Mouse (Mus musculus) stomach, embryonic 16.5 days (tissue): ENCODE measurements around the gene Pappa. TPM values are rescaled to one million over a fixed set of nuclear protein-coding genes. Genes with fewer than 3 reads are reported as not detected.
A peak's percentile ranks its signal among the peaks of the same experiment; 100 is the strongest.

Experiments
- ATAC-seq: fragments of 200-750 bp; cut with Nextera tagmentation; 2 replicates; pipeline ENCODE4 v1.8.0; 2017; ENCODE audit warnings: moderate number of reproducible peaks, moderate TSS enrichment; ENCODE audit not compliant: insufficient read depth, low FRiP score
- H3K27ac ChIP-seq: fragments of 300-500 bp; sonication (generic); 2 replicates; pipeline ENCODE4 v1.5.1; 2014; ENCODE audit warnings: low read length
- H3K27me3 ChIP-seq: fragments of 300-500 bp; sonication (generic); 2 replicates; pipeline ENCODE4 v1.6.1; 2014; ENCODE audit warnings: low read length, control low read depth, mixed read lengths; ENCODE audit not compliant: control insufficient read depth, insufficient read depth
- H3K36me3 ChIP-seq: fragments of 300-500 bp; sonication (generic); 2 replicates; pipeline ENCODE4 v1.6.1; 2014; ENCODE audit warnings: low read length; ENCODE audit not compliant: control insufficient read depth, insufficient read depth
- H3K4me1 ChIP-seq: fragments of 300-500 bp; sonication (generic); 2 replicates; pipeline ENCODE4 v1.6.1; 2014; ENCODE audit warnings: low read length, control low read depth, mixed read lengths; ENCODE audit not compliant: control insufficient read depth, insufficient read depth
- H3K4me2 ChIP-seq: fragments of 300-500 bp; sonication (generic); 2 replicates; pipeline ENCODE4 v1.6.1; 2014; ENCODE audit warnings: low read depth, low read length, mixed read lengths
- H3K4me3 ChIP-seq: fragments of 300-500 bp; sonication (generic); replicated peaks from 2 replicates; pipeline ENCODE4 v1.5.1; 2014; ENCODE audit warnings: mild to moderate bottlenecking, low read length
- H3K9ac ChIP-seq: fragments of 300-500 bp; sonication (generic); 2 replicates; pipeline ENCODE4 v1.6.1; 2014; ENCODE audit warnings: low read length
- H3K9me3 ChIP-seq: fragments of 300-500 bp; sonication (generic); replicated peaks from 2 replicates; pipeline ENCODE4 v1.6.1; 2016; ENCODE audit warnings: low read length, control low read depth; ENCODE audit not compliant: control insufficient read depth
- WGBS: fragments of 180-500 bp; shearing (Covaris S2); extraction: QIAGEN DNeasy Blood & Tissue Kit; methylation state at CpG from one replicate; pipeline ENCODE4 v1.1.7; 2014; 5-methylcytosine and 5-hydroxymethylcytosine counted together
- polyA plus RNA-seq: library from polyadenylated mRNA; unstranded; fragments of >200 nt; fragmentation: Nextera tagmentation; extraction: Ambion mirVana; gene quantifications from 2 replicates; pipeline ENCODE4 v1.2.1, GENCODE M21; 2015

Pappa gene
- polyA plus RNA-seq, 1 experiment from 2014 or later = 0.98 TPM

- Histone ChIP-seq H3K9ac (no peak overlapping the region), H3K27ac (no peak overlapping the region), H3K36me3 (no peaks in the 10 kb centered on the region), H3K4me2 (no peak overlapping the region), H3K4me3 (no peak overlapping the region), H3K9me3 (no peaks in the 10 kb centered on the region), H3K4me1 (no peaks in the 10 kb centered on the region), H3K27me3 (no peaks in the 10 kb centered on the region)
- WGBS = 60% methylated on average over 6 of the region's 6 CpGs
- peak; percentile 25; the same call in 1 of the 2 replicates for ATAC-seq
Measured at GRCm38 (mm10) chr4:65188921-65189485, 65.0 kb downstream of the Pappa start.

DNA sequence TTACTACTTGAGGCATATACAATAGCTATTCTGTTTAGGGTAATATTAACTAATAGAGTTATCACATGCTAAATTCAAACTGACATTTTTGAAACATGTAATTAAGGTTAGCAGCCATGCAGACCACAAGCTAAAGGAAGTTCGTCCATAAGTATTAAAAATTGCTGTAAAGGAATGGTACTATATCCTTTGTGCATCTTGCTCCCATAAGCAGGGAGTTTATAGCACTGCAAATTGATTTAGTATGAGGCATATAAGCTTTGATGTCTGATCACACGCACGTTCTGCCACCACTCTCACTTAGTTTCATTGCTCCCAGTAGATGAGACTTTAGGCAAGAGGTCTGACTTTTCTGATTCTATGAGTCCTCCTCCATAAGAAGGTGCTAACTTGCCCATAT, 68.8 kb downstream of the Pappa start:
- Histone ChIP-seq H3K4me1 (no peaks in the 10 kb centered on the region), H3K4me2 (no peak overlapping the region), H3K4me3 (no peak overlapping the region), H3K36me3 (no peaks in the 10 kb centered on the region), H3K27ac (no peak overlapping the region), H3K27me3 (no peaks in the 10 kb centered on the region), H3K9me3 (no peaks in the 10 kb centered on the region), H3K9ac (no peak overlapping the region)
- ATAC-seq = no peak
- WGBS = 68% methylated on average over 3 of the region's 3 CpGs

DNA sequence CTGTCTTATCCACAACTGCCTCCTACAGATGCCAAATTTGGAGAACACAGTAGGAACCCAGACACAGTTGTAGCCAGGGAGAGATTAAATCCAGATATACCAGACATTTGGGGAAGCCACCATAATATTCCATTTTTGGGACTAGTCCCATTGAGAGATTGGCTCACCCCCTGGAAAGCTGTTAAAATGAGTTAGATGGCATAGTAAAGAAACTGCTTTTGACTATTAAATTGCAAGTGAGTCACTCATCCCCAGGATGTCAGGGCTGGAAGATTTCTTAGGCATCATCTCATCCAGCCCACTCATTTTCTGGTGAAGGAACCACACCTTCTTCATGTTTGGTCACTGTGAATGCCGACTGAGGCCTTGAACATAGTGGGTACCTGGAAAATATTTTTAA, 72.0 kb downstream of the Pappa start:
- Histone ChIP-seq H3K27me3 (no peaks in the 10 kb centered on the region), H3K9me3 (no peaks in the 10 kb centered on the region), H3K4me3 (no peak overlapping the region), H3K36me3 (no peaks in the 10 kb centered on the region), H3K27ac (no peak overlapping the region), H3K9ac (no peak overlapping the region), H3K4me1 (no peaks in the 10 kb centered on the region), H3K4me2 (no peak overlapping the region)
- ATAC-seq = no peak
- 83% methylated on average over 1 of the region's 1 CpGs for WGBS

- H3K9me3 ChIP-seq = no peaks in the 10 kb centered on the region
Measured at GRCm38 (mm10) chr4:65203666-65204065, 79.7 kb downstream of the Pappa start.

GRCm38 (mm10) chr4:65205446-65205845, 81.5 kb downstream of the Pappa start:
- Histone ChIP-seq H3K4me3 (no peak overlapping the region), H3K4me1 (no peaks in the 10 kb centered on the region), H3K27ac (no peak overlapping the region), H3K4me2 (no peak overlapping the region), H3K9ac (no peak overlapping the region), H3K9me3 (no peaks in the 10 kb centered on the region), H3K27me3 (no peaks in the 10 kb centered on the region), H3K36me3 (no peaks in the 10 kb centered on the region)
- 62% methylated on average over 2 of the region's 2 CpGs for WGBS
- ATAC-seq = no peak

More at GRCm38 (mm10) chr4:65203666-65204065, 79.7 kb downstream of the Pappa start:
- Histone ChIP-seq H3K4me1 (no peaks in the 10 kb centered on the region), H3K27me3 (no peaks in the 10 kb centered on the region), H3K4me3 (no peak overlapping the region), H3K36me3 (no peaks in the 10 kb centered on the region), H3K9ac (no peak overlapping the region), H3K4me2 (no peak overlapping the region), H3K27ac (no peak overlapping the region)
- no peak for ATAC-seq
- 71% methylated on average over 5 of the region's 5 CpGs for WGBS

- no peaks in the 10 kb centered on the region for H3K9me3 ChIP-seq
- WGBS = 34% methylated on average over 3 of the region's 3 CpGs
- H3K4me1 ChIP-seq = no peaks in the 10 kb centered on the region
- ATAC-seq = peak; percentile 44; the same call in 1 of the 2 replicates
- H3K4me3 ChIP-seq = no peak overlapping the region
- no peaks in the 10 kb centered on the region for H3K36me3 ChIP-seq
- no peak overlapping the region for H3K27ac ChIP-seq
- H3K27me3 ChIP-seq = no peaks in the 10 kb centered on the region
- H3K4me2 ChIP-seq = no peak overlapping the region
- no peak overlapping the region for H3K9ac ChIP-seq
Measured at GRCm38 (mm10) chr4:65209369-65210015, 85.5 kb downstream of the Pappa start.

GRCm38 (mm10) chr4:65216682-65217081, 92.7 kb downstream of the Pappa start:
- H3K36me3 ChIP-seq = no peaks in the 10 kb centered on the region
- H3K27me3 ChIP-seq = no peaks in the 10 kb centered on the region
- no peak overlapping the region for H3K27ac ChIP-seq
- H3K4me3 ChIP-seq = no peak overlapping the region
- H3K9me3 ChIP-seq = no peaks in the 10 kb centered on the region
- 32% methylated on average over 3 of the region's 3 CpGs for WGBS
- H3K4me2 ChIP-seq = no peak overlapping the region
- H3K4me1 ChIP-seq = 0 out of 2 replicates have a peak, but pooled peaks cover 5% of the 10 kb centered on the region
- no peak overlapping the region for H3K9ac ChIP-seq
- no peak for ATAC-seq

DNA sequence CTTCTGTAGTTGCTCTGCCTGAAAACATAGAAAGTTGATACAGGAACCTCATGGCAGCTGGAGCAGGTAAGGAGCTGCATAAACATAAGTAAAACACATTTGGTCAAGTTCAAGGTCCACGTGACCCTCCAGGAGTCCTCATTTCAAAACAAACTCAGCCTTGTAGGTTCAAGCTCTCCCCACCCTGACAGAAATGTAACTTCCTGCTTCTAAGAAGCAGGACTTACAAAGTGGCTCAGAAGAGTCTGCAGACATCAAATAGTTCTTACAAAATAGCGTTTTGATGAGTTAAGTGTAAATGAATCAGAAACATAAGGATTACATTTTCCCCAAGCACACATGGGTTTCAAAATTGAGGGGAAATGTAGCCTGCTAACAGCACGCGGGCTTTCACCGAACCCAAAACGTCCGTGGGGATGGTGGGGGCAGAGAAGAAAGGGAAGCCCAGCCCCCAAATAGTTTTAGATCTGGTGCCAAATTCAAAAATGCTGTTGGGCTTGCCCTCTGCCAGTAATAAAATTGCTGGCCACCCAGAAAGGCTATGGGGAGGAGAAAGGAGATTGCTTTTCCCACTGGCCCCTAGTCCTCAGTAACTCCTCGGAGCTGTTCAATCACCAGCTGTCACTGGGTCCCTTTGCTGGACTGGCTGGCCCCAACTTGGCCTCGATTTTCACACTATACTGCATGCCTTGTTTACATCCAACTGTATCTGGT, 93.8 kb downstream of the Pappa start:
- Histone ChIP-seq H3K36me3 (no peaks in the 10 kb centered on the region), H3K4me3 (no peak overlapping the region), H3K27ac (no peak overlapping the region), H3K9ac (no peak overlapping the region), H3K4me2 (peak overlapping the region; percentile 35; the same call in 1 of the 2 replicates), H3K27me3 (no peaks in the 10 kb centered on the region), H3K4me1 (0 out of 2 replicates have a peak, but pooled peaks cover 5% of the 10 kb centered on the region), H3K9me3 (no peaks in the 10 kb centered on the region)
- 23% methylated on average over 9 of the region's 9 CpGs for WGBS
- ATAC-seq = no peak

GRCm38 (mm10) chr4:65223901-65224300, 99.9 kb downstream of the Pappa start:
- no peak overlapping the region for H3K9ac ChIP-seq
- H3K4me3 ChIP-seq = no peak overlapping the region
- no peak for ATAC-seq
- 87% methylated on average over 4 of the region's 4 CpGs for WGBS
- no peaks in the 10 kb centered on the region for H3K9me3 ChIP-seq
- no peaks in the 10 kb centered on the region for H3K27me3 ChIP-seq
- no peak overlapping the region for H3K4me2 ChIP-seq
- no peaks in the 10 kb centered on the region for H3K36me3 ChIP-seq
- no peak overlapping the region for H3K27ac ChIP-seq
- no peaks in the 10 kb centered on the region for H3K4me1 ChIP-seq
